Mouse (Mus musculus): Measurements from ENCODE around the gene Spns2.

The Spns2 gene

GRCm38 (mm10) chr11:72500139-72500538, 10.4 kb upstream of the Spns2 start:
- no peak for DNase-seq (ENCODE audit: low spot score in 2 of 2)

GRCm38 (mm10) chr11:72497367-72497766, 7.7 kb upstream of the Spns2 start:
- no peak for DNase-seq (ENCODE audit: low spot score in 2 of 2)

GRCm38 (mm10) chr11:72496775-72497174, 7.1 kb upstream of the Spns2 start:
- DNase-seq (ENCODE audit: low spot score in 2 of 2): no peak

GRCm38 (mm10) chr11:72496066-72496465, 6.4 kb upstream of the Spns2 start:
- DNase-seq (ENCODE audit: low spot score in 2 of 2): no peak

GRCm38 (mm10) chr11:72494046-72494988, 4.6 kb upstream of the Spns2 start:
- no peak for DNase-seq (ENCODE audit: low spot score in 2 of 2)

- no peak for DNase-seq (ENCODE audit: low spot score in 2 of 2)
These were observed 1.6 kb upstream of the Spns2 start for GRCm38 (mm10) chr11:72491130-72491960.

GRCm38 (mm10) chr11:72489397-72489796, 307 bp downstream of the Spns2 start:
- DNase-seq (ENCODE audit: low spot score in 2 of 2): no peak

GRCm38 (mm10) chr11:72488753-72489271, 892 bp downstream of the Spns2 start:
- DNase-seq (ENCODE audit: low spot score in 2 of 2): no peak

- DNase-seq (ENCODE audit: low spot score in 2 of 2): no peak
These were observed 2.0 kb downstream of the Spns2 start for GRCm38 (mm10) chr11:72487739-72488138.

GRCm38 (mm10) chr11:72487171-72487570, 2.5 kb downstream of the Spns2 start:
- no peak for DNase-seq (ENCODE audit: low spot score in 2 of 2)

- no peak for DNase-seq (ENCODE audit: low spot score in 2 of 2)
These were observed 3.7 kb downstream of the Spns2 start for GRCm38 (mm10) chr11:72485960-72486359.

- DNase-seq (ENCODE audit: low spot score in 2 of 2): no peak
These were observed 4.5 kb downstream of the Spns2 start for GRCm38 (mm10) chr11:72485157-72485556.

GRCm38 (mm10) chr11:72484549-72484948, 5.2 kb downstream of the Spns2 start:
- DNase-seq (ENCODE audit: low spot score in 2 of 2): no peak

- DNase-seq (ENCODE audit: low spot score in 2 of 2): no peak
These were observed 7.8 kb downstream of the Spns2 start for GRCm38 (mm10) chr11:72481952-72482351.

GRCm38 (mm10) chr11:72481313-72481712, 8.4 kb downstream of the Spns2 start:
- no peak for DNase-seq (ENCODE audit: low spot score in 2 of 2)

- no peak for DNase-seq (ENCODE audit: low spot score in 2 of 2)
These were observed 10.2 kb downstream of the Spns2 start for GRCm38 (mm10) chr11:72479499-72479898.

- DNase-seq (ENCODE audit: low spot score in 2 of 2): no peak
These were observed 11.5 kb downstream of the Spns2 start for GRCm38 (mm10) chr11:72478228-72478627.

- no peak for DNase-seq (ENCODE audit: low spot score in 2 of 2)
These were observed 12.1 kb downstream of the Spns2 start for GRCm38 (mm10) chr11:72477653-72478052.

- no peak for DNase-seq (ENCODE audit: low spot score in 2 of 2)
These were observed 12.5 kb downstream of the Spns2 start for GRCm38 (mm10) chr11:72477182-72477581.

- DNase-seq (ENCODE audit: low spot score in 2 of 2): no peak
These were observed 13.6 kb downstream of the Spns2 start for GRCm38 (mm10) chr11:72476074-72476625.

- DNase-seq (ENCODE audit: low spot score in 2 of 2): no peak
These were observed 14.3 kb downstream of the Spns2 start for GRCm38 (mm10) chr11:72475408-72475807.

- DNase-seq (ENCODE audit: low spot score in 2 of 2): no peak
These were observed 14.8 kb downstream of the Spns2 start for GRCm38 (mm10) chr11:72474926-72475325.

Data from thymus, postnatal 10 days (tissue).